Mouse (Mus musculus): Measurements from ENCODE around the gene Ntm. TPM values are rescaled to one million over a fixed set of nuclear protein-coding genes. Genes with fewer than 3 reads are reported as not detected.

Ntm gene
- total RNA-seq (2021) = 100 to 1,000 TPM; 379 to 391 TPM

DNA sequence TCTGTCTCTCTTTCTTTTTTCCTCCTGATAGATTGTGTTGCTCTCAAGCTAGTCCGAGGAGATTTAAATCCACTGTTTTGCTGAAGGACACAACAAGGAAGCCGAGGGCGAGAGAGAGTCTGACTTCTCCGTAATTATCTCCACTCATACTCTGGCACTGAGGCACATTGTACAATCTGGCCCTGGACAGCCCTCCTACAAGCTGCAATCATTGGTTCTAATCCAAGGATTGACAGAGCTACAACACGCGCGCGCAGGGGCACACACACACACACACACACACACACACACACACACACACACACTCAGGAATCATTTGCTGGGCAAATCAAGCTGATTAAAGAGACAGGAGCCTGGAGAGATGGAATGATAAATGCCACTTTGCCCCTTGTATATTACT, at the start of gene Ntm:
Ntm (minus strand) TSS at position 164 of the 400 bp plus-strand sequence.
- intact Hi-C loops (cut with DNase I) = loop anchor here (5.0 kb wide), 3 partner anchors 156 to 301 kb away; no protein-coding TSS in a partner anchor
- peak; percentile 64 to 74 for DNase-seq (ENCODE audit: extremely low spot score in 1 of 2, low spot score in 2 of 2)

GRCm38 (mm10) chr9:30005701-30006100, 42.8 kb upstream of the Ntm start:
- intact Hi-C loops (cut with DNase I) = loop anchor here (5.0 kb wide), 1 partner anchor 137 kb away; no protein-coding TSS in a partner anchor
- DNase-seq (ENCODE audit: extremely low spot score in 1 of 2, low spot score in 2 of 2) = peak in 1 of 2 experiments; percentile 40

GRCm38 (mm10) chr9:30003612-30004011, 40.7 kb upstream of the Ntm start:
- intact Hi-C loops (cut with DNase I) = loop anchor here (5.0 kb wide), 1 partner anchor 259 kb away; no protein-coding TSS in a partner anchor
- DNase-seq (ENCODE audit: extremely low spot score in 1 of 2, low spot score in 2 of 2) = peak; percentile 38 to 59

GRCm38 (mm10) chr9:29981177-29981915, 18.4 kb upstream of the Ntm start:
- intact Hi-C loops (cut with DNase I) = no loop called here
- no peak for DNase-seq (ENCODE audit: extremely low spot score in 1 of 2, low spot score in 2 of 2)

- intact Hi-C loops (cut with DNase I) = loop anchor here (5.0 kb wide), 3 partner anchors 155 to 300 kb away; no protein-coding TSS in a partner anchor
- peak; percentile 27 to 43 for DNase-seq (ENCODE audit: extremely low spot score in 1 of 2, low spot score in 2 of 2)
Observed at GRCm38 (mm10) chr9:29961954-29962867, 730 bp downstream of the Ntm start.

- intact Hi-C loops (cut with DNase I) = loop anchor here (5.0 kb wide), 3 partner anchors 154 to 301 kb away; no protein-coding TSS in a partner anchor
- no peak for DNase-seq (ENCODE audit: extremely low spot score in 1 of 2, low spot score in 2 of 2)
Observed at GRCm38 (mm10) chr9:29961512-29961911, 1.4 kb downstream of the Ntm start.

GRCm38 (mm10) chr9:29960741-29961140, 2.2 kb downstream of the Ntm start:
- intact Hi-C loops (cut with DNase I) = loop anchor here (5.0 kb wide), 3 partner anchors 153 to 302 kb away; no protein-coding TSS in a partner anchor
- DNase-seq (ENCODE audit: extremely low spot score in 1 of 2, low spot score in 2 of 2) = no peak

DNA sequence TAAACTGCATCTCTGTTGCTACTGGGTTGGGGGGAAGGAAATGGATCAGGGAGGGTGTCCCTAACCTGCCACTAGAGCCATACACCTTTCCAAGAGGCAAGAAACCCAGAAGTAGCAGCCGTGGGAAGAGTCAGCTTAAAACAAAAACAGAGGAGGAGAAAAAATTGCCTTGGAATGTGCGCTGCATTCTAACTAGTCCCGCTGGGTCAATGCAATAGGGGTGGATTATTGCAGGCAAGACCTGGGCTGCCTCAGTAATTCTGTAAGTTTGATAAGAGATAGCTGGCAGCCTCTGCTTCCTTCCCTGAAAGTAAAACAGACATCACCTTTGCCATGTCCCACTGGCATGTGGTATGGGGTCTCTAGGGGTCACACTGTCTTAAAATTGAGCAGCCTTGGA, 2.7 kb downstream of the Ntm start:
- no peak for DNase-seq (ENCODE audit: extremely low spot score in 1 of 2, low spot score in 2 of 2)
- intact Hi-C loops (cut with DNase I) = loop anchor here (5.0 kb wide), 3 partner anchors 153 to 302 kb away; no protein-coding TSS in a partner anchor

DNA sequence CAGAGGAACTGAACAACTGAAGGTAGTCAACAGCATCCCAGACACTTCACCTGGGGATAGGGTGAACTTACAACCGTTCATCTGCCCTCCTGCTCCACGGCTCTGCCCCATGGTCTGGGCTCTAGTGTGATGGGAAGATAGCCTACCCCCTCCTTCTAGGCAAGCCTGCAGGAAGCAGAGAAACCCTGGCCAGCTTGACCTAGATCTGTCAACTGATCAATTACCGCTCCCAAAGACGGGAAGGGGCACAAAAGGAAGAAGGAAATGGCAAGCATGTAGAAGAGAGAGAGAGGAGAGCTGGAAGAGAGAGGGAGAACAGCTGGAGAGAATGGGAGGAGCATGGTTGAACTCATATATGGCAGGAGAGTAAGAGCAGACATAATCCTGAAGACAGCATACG, 6.0 kb downstream of the Ntm start:
- DNase-seq (ENCODE audit: extremely low spot score in 1 of 2, low spot score in 2 of 2) = no peak
- intact Hi-C loops (cut with DNase I) = no loop called here

- intact Hi-C loops (cut with DNase I) = no loop called here
- peak; percentile 25 to 54 for DNase-seq (ENCODE audit: extremely low spot score in 1 of 2, low spot score in 2 of 2)
Observed at GRCm38 (mm10) chr9:29954031-29954430, 8.9 kb downstream of the Ntm start.

- intact Hi-C loops (cut with DNase I) = loop anchor here (10.0 kb wide), 1 partner anchor 114 kb away; no protein-coding TSS in a partner anchor
- DNase-seq (ENCODE audit: extremely low spot score in 1 of 2, low spot score in 2 of 2) = peak in 1 of 2 experiments; percentile 47
Observed at GRCm38 (mm10) chr9:29949041-29949440, 13.9 kb downstream of the Ntm start.

DNA sequence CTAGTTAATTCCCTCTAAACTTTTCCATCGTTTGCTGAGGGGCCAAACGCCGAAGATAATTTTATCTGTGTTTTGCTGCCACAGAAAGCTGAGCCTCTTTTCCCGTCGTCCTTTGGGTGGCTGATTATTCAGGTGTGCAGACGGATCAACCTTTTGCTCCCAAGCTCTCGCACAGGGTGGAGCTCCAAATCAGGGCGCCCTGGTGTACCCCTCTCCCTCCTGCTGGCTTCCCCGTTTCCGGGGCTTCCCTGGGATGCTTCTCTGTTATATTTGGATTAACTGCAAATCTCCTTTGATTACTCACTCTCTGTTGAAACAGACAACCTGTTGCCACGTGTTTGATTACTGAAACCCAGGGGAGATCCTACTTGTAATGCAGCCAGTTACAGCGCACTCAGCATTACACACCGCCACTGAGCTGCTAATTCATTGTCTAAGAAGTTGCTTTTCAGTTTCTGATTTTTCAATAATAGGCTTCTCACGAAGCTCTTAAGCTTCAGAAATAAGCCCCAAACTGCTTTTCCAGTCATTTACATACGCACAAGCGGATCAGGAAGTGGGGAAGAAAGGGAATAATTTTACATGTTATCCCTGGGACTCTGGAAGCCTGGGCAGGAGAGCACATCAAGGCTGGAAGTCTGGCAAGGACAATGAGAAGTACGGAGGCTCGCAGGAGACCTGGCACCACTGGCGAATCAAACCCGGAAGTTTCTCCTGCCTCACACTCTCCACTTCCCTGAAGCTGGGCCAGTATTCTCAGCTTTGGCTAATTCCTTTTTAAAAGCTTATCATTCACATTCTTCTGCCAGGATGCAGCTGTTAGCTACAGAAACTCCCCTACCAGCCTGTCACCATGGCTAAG, 19.5 kb downstream of the Ntm start:
- no peak for DNase-seq (ENCODE audit: extremely low spot score in 1 of 2, low spot score in 2 of 2)
- intact Hi-C loops (cut with DNase I) = loop anchor here (10.0 kb wide), 1 partner anchor 109 kb away; no protein-coding TSS in a partner anchor

- intact Hi-C loops (cut with DNase I) = loop anchor here (10.0 kb wide), 1 partner anchor 108 kb away; no protein-coding TSS in a partner anchor
- peak in 1 of 2 experiments; percentile 46 for DNase-seq (ENCODE audit: extremely low spot score in 1 of 2, low spot score in 2 of 2)
Observed at GRCm38 (mm10) chr9:29942183-29942952, 20.6 kb downstream of the Ntm start.

DNA sequence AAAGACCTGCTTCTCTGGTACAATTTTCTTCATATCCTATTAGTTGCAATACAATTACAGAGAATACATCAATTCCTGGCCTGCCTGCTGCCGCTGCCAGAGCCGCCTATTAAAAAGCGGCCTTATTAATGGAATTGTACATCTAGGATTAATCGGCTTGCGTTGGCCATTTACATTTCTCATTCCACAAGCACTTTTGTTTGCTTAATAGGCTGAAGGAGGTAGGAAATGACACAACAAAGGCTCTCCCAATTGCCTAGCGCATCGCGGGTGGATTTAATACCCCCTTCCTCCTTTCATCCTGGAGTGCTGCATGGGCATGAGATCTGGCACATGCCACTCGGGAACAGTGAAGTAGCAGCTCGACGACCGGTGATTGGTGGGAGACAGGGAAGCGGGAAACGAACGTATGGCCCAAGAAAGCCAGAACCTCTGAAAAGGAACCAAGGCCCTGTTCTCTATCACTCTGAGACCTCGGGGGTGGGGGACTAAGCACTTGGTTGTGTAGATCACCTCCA, 23.4 kb downstream of the Ntm start:
- DNase-seq (ENCODE audit: extremely low spot score in 1 of 2, low spot score in 2 of 2) = no peak
- intact Hi-C loops (cut with DNase I) = loop anchor here (10.0 kb wide), 1 partner anchor 105 kb away; no protein-coding TSS in a partner anchor

- intact Hi-C loops (cut with DNase I) = no loop called here
- DNase-seq (ENCODE audit: extremely low spot score in 1 of 2, low spot score in 2 of 2) = no peak
Observed at GRCm38 (mm10) chr9:29928796-29929195, 34.1 kb downstream of the Ntm start.

DNA sequence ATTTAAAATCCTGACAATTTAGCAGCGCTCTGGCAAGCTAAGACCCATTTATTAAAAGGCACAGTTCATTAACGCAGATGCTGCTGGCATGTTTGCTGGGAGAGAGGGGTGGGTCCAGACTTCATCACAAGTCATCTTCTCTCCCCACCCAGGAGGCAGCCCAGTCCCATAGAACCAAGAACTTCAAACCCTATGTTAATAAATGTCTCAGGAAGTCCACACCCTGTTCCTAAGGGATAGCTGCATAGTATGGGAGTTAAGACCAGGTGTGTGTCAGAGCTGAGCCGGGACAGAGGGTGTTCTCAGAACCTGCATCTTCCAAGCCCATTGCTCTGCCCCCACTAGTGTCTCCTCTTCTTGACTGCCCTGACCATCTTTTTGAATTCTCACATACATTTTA, 37.6 kb downstream of the Ntm start:
- no peak for DNase-seq (ENCODE audit: extremely low spot score in 1 of 2, low spot score in 2 of 2)
- intact Hi-C loops (cut with DNase I) = no loop called here

GRCm38 (mm10) chr9:29898406-29899054, 64.4 kb downstream of the Ntm start:
- intact Hi-C loops (cut with DNase I) = no loop called here
- no peak for DNase-seq (ENCODE audit: extremely low spot score in 1 of 2, low spot score in 2 of 2)
